In the genomic region with DNA sequence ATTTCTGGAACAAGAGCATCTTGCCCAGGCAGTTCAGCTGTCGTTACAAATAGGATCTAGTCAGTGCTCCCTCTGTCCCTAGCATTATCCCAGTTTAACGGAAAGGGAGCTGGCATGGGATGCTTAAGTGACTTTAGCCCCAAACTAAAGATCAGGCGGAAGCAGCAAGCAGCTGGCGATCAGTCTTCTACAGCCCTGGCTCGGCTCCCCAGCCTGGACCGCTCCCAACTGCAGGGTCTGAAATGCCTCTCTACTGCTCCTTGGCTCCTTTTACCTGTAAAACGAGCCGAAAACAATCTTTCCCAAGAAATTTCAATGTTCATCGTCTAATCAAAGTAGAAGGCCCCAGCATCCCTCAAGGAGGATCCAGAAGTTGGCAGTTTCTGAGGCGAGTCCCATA, we compare ENCODE assay signal across 10 mouse cellular contexts.
DNase-seq lines count a peak whose midpoint lies in the region; ATAC-seq lines count a peak whose summit lies in the region.
"Had no signal": no experiment of that assay in that cellular context is flagged by ENCODE, and none has a peak within 500 bp of the region (broad histone marks: within the 10 kb centered on the region; RNA-seq: fewer than 3 reads in every experiment).

No protein-coding gene starts in this region.

- no peak for DNase-seq in heart, postnatal 4 days
- DNase-seq in neural tube, embryonic 11.5 days (ENCODE audit: low spot score), result no peak
- DNase-seq in neural tube, embryonic 10.5 days (ENCODE audit: extremely low spot score, low spot score), result no peak
- no peak for DNase-seq in adrenal gland, adult 2 months

- peak overlapping the region; percentile 18; the same call in 1 of the 2 replicates for H3K4me3 ChIP-seq in heart, embryonic 12.5 days
- no peak overlapping the region for H3K4me3 ChIP-seq in neural tube, embryonic 11.5 days (ENCODE audit: low read depth, low read length)
- H3K4me3 ChIP-seq in hindbrain, embryonic 13.5 days, result peak overlapping the region; percentile 25
- H3K4me3 ChIP-seq in neural tube, embryonic 13.5 days, result peak overlapping the region; percentile 14
- H3K4me3 ChIP-seq: erythroblast, embryonic 14.5 days had no signal

- peaks cover 11% of the 10 kb centered on the region for H3K27me3 ChIP-seq in heart, embryonic 12.5 days (replicated peaks)
- no peaks in the 10 kb centered on the region for H3K27me3 ChIP-seq in neural tube, embryonic 11.5 days (ENCODE audit: control insufficient read depth, insufficient read depth, low read length)
- no peaks in the 10 kb centered on the region for H3K27me3 ChIP-seq in hindbrain, embryonic 13.5 days
- H3K27me3 ChIP-seq in neural tube, embryonic 13.5 days, result no peaks in the 10 kb centered on the region

- no peaks in the 10 kb centered on the region for H3K36me3 ChIP-seq in heart, embryonic 12.5 days
- H3K36me3 ChIP-seq in neural tube, embryonic 11.5 days (ENCODE audit: control insufficient read depth, insufficient read depth, low read length), result no peaks in the 10 kb centered on the region
- H3K36me3 ChIP-seq in hindbrain, embryonic 13.5 days, result no peaks in the 10 kb centered on the region
- H3K36me3 ChIP-seq in neural tube, embryonic 13.5 days, result no peaks in the 10 kb centered on the region

- H3K9ac ChIP-seq in heart, embryonic 12.5 days, result no peak overlapping the region
- no peak overlapping the region for H3K9ac ChIP-seq in neural tube, embryonic 11.5 days (ENCODE audit: low read length)
- peak overlapping the region; percentile 55; the same call in 1 of the 2 replicates for H3K9ac ChIP-seq in hindbrain, embryonic 13.5 days
- H3K9ac ChIP-seq in neural tube, embryonic 13.5 days, result peak overlapping the region; percentile 43

- H3K4me1 ChIP-seq in heart, embryonic 12.5 days (replicated peaks), result no peaks in the 10 kb centered on the region
- no peaks in the 10 kb centered on the region for H3K4me1 ChIP-seq in neural tube, embryonic 11.5 days (ENCODE audit: control insufficient read depth, insufficient read depth, low read length)
- H3K4me1 ChIP-seq in hindbrain, embryonic 13.5 days (replicated peaks), result peaks cover 23% of the 10 kb centered on the region
- H3K4me1 ChIP-seq in neural tube, embryonic 13.5 days (replicated peaks), result peaks cover 18% of the 10 kb centered on the region

- no peak for ATAC-seq in heart, embryonic 12.5 days (ENCODE audit: insufficient number of reproducible peaks, low FRiP score)
- ATAC-seq in neural tube, embryonic 11.5 days (ENCODE audit: insufficient read depth, low FRiP score, low TSS enrichment), result no peak
- peak; percentile 76 for ATAC-seq in hindbrain, embryonic 13.5 days (ENCODE audit: low FRiP score)
- peak; percentile 67 for ATAC-seq in neural tube, embryonic 13.5 days (ENCODE audit: low read depth)
- ATAC-seq in megakaryocyte-erythroid progenitor cell, adult 5-6 weeks (replicated peaks; ENCODE audit: low FRiP score, low TSS enrichment, poor library complexity, severe bottlenecking), result no peak
- ATAC-seq: inflammation-experienced regulatory T-cells, adult 6 months had no signal

- H3K9me3 ChIP-seq in heart, embryonic 12.5 days (replicated peaks), result no peaks in the 10 kb centered on the region
- no peaks in the 10 kb centered on the region for H3K9me3 ChIP-seq in neural tube, embryonic 11.5 days (ENCODE audit: control insufficient read depth, low read length)
- H3K9me3 ChIP-seq in hindbrain, embryonic 13.5 days, result no peaks in the 10 kb centered on the region
- H3K9me3 ChIP-seq in neural tube, embryonic 13.5 days, result no peaks in the 10 kb centered on the region

- 31% methylated on average over 10 of the region's 10 CpGs for WGBS in heart, embryonic 12.5 days
- WGBS in neural tube, embryonic 11.5 days, result 25% methylated on average over 10 of the region's 10 CpGs
- WGBS in hindbrain, embryonic 13.5 days, result 16% methylated on average over 10 of the region's 10 CpGs
- WGBS in neural tube, embryonic 13.5 days, result 15% methylated on average over 10 of the region's 10 CpGs

- no peak overlapping the region for H3K27ac ChIP-seq in heart, embryonic 12.5 days (ENCODE audit: poor library complexity, severe bottlenecking)
- H3K27ac ChIP-seq in neural tube, embryonic 11.5 days (ENCODE audit: low read depth, low read length), result no peak overlapping the region
- peak overlapping the region; percentile 68 for H3K27ac ChIP-seq in hindbrain, embryonic 13.5 days
- H3K27ac ChIP-seq in neural tube, embryonic 13.5 days (replicated peaks), result peak overlapping the region; percentile 55

- peak overlapping the region; percentile 56 for H3K4me2 ChIP-seq in heart, embryonic 12.5 days
- peak overlapping the region; percentile 13 for H3K4me2 ChIP-seq in neural tube, embryonic 11.5 days (ENCODE audit: low read depth)
- peak overlapping the region; percentile 45 for H3K4me2 ChIP-seq in hindbrain, embryonic 13.5 days
- H3K4me2 ChIP-seq in neural tube, embryonic 13.5 days, result peak overlapping the region; percentile 45

Comparison
In these comparisons a context has a peak if more than half of its experiments do, and no peak if none do; other contexts are left out.
1. ATAC-seq: peak in hindbrain, embryonic 13.5 days (single experiment) and neural tube, embryonic 13.5 days (single experiment); none in heart, embryonic 12.5 days (single experiment), neural tube, embryonic 11.5 days (single experiment) and megakaryocyte-erythroid progenitor cell, adult 5-6 weeks (single experiment).
2. H3K27ac ChIP-seq: peak in hindbrain, embryonic 13.5 days (single experiment) and neural tube, embryonic 13.5 days (single experiment); none in heart, embryonic 12.5 days (single experiment) and neural tube, embryonic 11.5 days (single experiment).
3. H3K9ac ChIP-seq: peak in hindbrain, embryonic 13.5 days (single experiment) and neural tube, embryonic 13.5 days (single experiment); none in heart, embryonic 12.5 days (single experiment) and neural tube, embryonic 11.5 days (single experiment).
4. Peak in every context shown above with its lines, with median percentiles within 50 percentile points of each other: H3K4me2 ChIP-seq.